ENCODE assay signal across 9 mouse cellular contexts in the genomic region with DNA sequence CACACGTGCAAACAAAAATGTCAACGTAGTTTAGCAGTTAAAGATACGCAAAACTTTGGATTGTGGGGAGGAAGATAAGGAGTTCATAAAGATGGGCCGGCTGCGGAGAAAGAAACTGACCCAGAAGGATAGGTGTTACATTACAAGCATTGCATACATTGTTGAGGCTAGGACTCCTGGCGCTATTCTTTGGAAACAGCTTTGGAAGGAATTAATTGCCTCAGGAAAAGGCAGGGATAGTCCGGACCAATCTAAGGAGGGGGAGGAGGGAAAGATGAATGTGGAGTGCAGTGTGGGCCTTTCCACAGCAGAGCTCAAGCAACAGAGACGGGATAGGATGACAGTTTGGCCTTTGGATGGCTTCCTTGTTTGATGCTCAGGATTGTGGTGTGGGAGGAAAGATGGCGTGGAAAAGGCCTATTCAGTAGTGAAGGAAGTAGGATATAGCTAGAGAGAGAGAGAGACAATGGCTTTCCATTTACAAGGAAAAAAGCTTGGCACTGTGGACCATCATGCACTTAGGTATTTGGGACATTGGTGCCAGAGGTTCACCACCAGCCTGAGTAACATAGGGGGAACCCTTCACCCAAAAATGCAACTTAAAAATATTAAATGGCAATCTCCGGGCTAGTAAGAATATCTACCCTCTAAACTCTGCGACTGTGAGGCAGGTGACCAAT. TPM values are rescaled to one million over a fixed set of nuclear protein-coding genes. Genes with fewer than 3 reads are reported as not detected.
A peak's percentile ranks its signal among the peaks of the same experiment; 100 is the strongest.
DNase-seq lines count a peak whose midpoint lies in the region; ATAC-seq and TF ChIP-seq lines count a peak whose summit lies in the region.
"Had no signal": no experiment of that assay in that cellular context is flagged by ENCODE, and none has a peak within 500 bp of the region (broad histone marks: within the 10 kb centered on the region; RNA-seq: fewer than 3 reads in every experiment).

No protein-coding gene starts in this region.

- no peaks in the 10 kb centered on the region for H3K9me3 ChIP-seq in CH12.LX (replicated peaks; ENCODE audit: low read length)
- H3K9me3 ChIP-seq in forebrain, embryonic 12.5 days = no peaks in the 10 kb centered on the region
- H3K9me3 ChIP-seq in liver, embryonic 12.5 days (replicated peaks) = no peaks in the 10 kb centered on the region

- peak overlapping the region; percentile 98 for H3K9ac ChIP-seq in CH12.LX (ENCODE audit: insufficient read depth, low read depth)
- peak overlapping the region; percentile 91 for H3K9ac ChIP-seq in forebrain, embryonic 12.5 days
- H3K9ac ChIP-seq in liver, embryonic 12.5 days = peak overlapping the region; percentile 93

- TF ChIP-seq RAD21 in CH12.LX (IDR thresholded peaks at IDR 0.05; ENCODE audit: low read depth, low read length) = no peak

- intact Hi-C loops in heart, postnatal 36 days (cut with DNase I) = no loop called here

- peak; percentile 73 for DNase-seq in heart, adult 11 months
- no peak for DNase-seq in heart, postnatal 36 days
- no peak for DNase-seq in CH12.LX (ENCODE audit: extremely low read depth)
- no peak for DNase-seq in frontal cortex, adult 2 months (ENCODE audit: extremely low spot score in 1 of 2, low spot score in 1 of 2)
- no peak for DNase-seq in embryo, embryonic 10 days (ENCODE audit: low spot score)
- no peak for DNase-seq in layer of hippocampus, adult 9-10 months (ENCODE audit: low spot score)

- TF ChIP-seq POLR2A in CH12.LX (IDR thresholded peaks at IDR 0.05; ENCODE audit: low read depth, low read length) = no peak

- peak overlapping the region; percentile 63 to 90 (median 85) for H3K4me3 ChIP-seq in CH12.LX (replicated peaks in 1 of 3; ENCODE audit: low read depth in 2 of 3, low read length in 2 of 3, poor library complexity in 1 of 3)
- H3K4me3 ChIP-seq in forebrain, embryonic 12.5 days (replicated peaks) = peak overlapping the region; percentile 97
- H3K4me3 ChIP-seq in liver, embryonic 12.5 days = peak overlapping the region; percentile 98

- TF ChIP-seq CTCF in CH12.LX (conservative IDR thresholded peaks at IDR 0.05 in 1 of 2, IDR thresholded peaks at IDR 0.05 in 1 of 2; ENCODE audit: low read depth in 2 of 2, low read length in 2 of 2) = no peak

- WGBS in forebrain, embryonic 12.5 days = 23% methylated on average over 11 of the region's 11 CpGs
- WGBS in liver, embryonic 12.5 days (ENCODE audit: insufficient replicate concordance) = 18% methylated on average over 11 of the region's 11 CpGs

- dilution Hi-C loops in CH12.LX (cut with MboI; ENCODE audit: extremely low pct_ligation_motif_present, extremely low pct_unique_long_range_greater_than_20kb, low sequenced_read_pairs) = no loop called here

- no peak for TF ChIP-seq EP300 in CH12.LX (IDR thresholded peaks at IDR 0.05; ENCODE audit: low read length)

- in situ Hi-C loops in CH12.LX (cut with MboI; ENCODE audit: low pct_ligation_motif_present, low pct_unique_long_range_greater_than_20kb, low sequenced_read_pairs) = no loop called here

- no peak overlapping the region for H3K27ac ChIP-seq in CH12.LX (ENCODE audit: insufficient read depth, low read depth)
- H3K27ac ChIP-seq in forebrain, embryonic 12.5 days = no peak overlapping the region
- H3K27ac ChIP-seq in liver, embryonic 12.5 days = peak overlapping the region; percentile 88

- peaks cover 60% of the 10 kb centered on the region for H3K79me2 ChIP-seq in CH12.LX (replicated peaks; ENCODE audit: control insufficient read depth, extremely low read depth, insufficient read depth, poor library complexity, severe bottlenecking)

- ATAC-seq in forebrain, embryonic 12.5 days (ENCODE audit: low FRiP score) = no peak
- no peak for ATAC-seq in liver, embryonic 12.5 days

- H3K27me3 ChIP-seq in CH12.LX (replicated peaks) = no peaks in the 10 kb centered on the region
- no peaks in the 10 kb centered on the region for H3K27me3 ChIP-seq in forebrain, embryonic 12.5 days
- no peaks in the 10 kb centered on the region for H3K27me3 ChIP-seq in liver, embryonic 12.5 days (replicated peaks)

- H3K4me2 ChIP-seq in CH12.LX (ENCODE audit: insufficient read depth, low read depth, poor library complexity, severe bottlenecking) = peak overlapping the region; percentile 96
- peak overlapping the region; percentile 99 for H3K4me2 ChIP-seq in forebrain, embryonic 12.5 days
- peak overlapping the region; percentile 87 for H3K4me2 ChIP-seq in liver, embryonic 12.5 days

- peaks cover 6 to 45% of the 10 kb centered on the region in 2 experiments; a peak in 3 of 4 replicates for H3K4me1 ChIP-seq in CH12.LX (ENCODE audit: control insufficient read depth in 1 of 2, insufficient read depth in 2 of 2)
- H3K4me1 ChIP-seq in forebrain, embryonic 12.5 days = peaks cover 20% of the 10 kb centered on the region
- peaks cover 48% of the 10 kb centered on the region for H3K4me1 ChIP-seq in liver, embryonic 12.5 days

- H3K36me3 ChIP-seq in CH12.LX (replicated peaks in 1 of 2; ENCODE audit: control insufficient read depth in 1 of 2, insufficient read depth in 1 of 2, low read length in 1 of 2) = peaks cover 7 to 49% of the 10 kb centered on the region in 2 experiments
- H3K36me3 ChIP-seq in forebrain, embryonic 12.5 days (replicated peaks) = 0 out of 2 replicates have a peak, but pooled peaks cover 6% of the 10 kb centered on the region
- peaks cover 56% of the 10 kb centered on the region for H3K36me3 ChIP-seq in liver, embryonic 12.5 days

TF ChIP-seq in CH12.LX, 34 proteins besides CTCF, POLR2A, EP300 and RAD21:
- TF ChIP-seq BHLHE40 (IDR thresholded peaks at IDR 0.05; ENCODE audit: low read depth, low read length) = no peak
- TF ChIP-seq USF2 (conservative IDR thresholded peaks at IDR 0.05; ENCODE audit: low read depth, low read length) = no peak
- no peak for TF ChIP-seq MYC (IDR thresholded peaks at IDR 0.05; ENCODE audit: low read depth, low read length)
- TF ChIP-seq E2F4 (IDR thresholded peaks at IDR 0.05; ENCODE audit: insufficient replicate concordance, low read depth, low read length) = no peak
- TF ChIP-seq ZNF384 (IDR thresholded peaks at IDR 0.05; ENCODE audit: low read depth, low read length) = no peak
- TF ChIP-seq IRF4 (IDR thresholded peaks at IDR 0.05; ENCODE audit: low read depth, low read length) = no peak
- TF ChIP-seq ZC3H11A (IDR thresholded peaks at IDR 0.05; ENCODE audit: low read depth, low read length) = no peak
- no peak for TF ChIP-seq SMC3 (IDR thresholded peaks at IDR 0.05; ENCODE audit: low read depth, low read length)
- TF ChIP-seq JUND (conservative IDR thresholded peaks at IDR 0.05; ENCODE audit: low read depth, low read length) = no peak
- no peak for TF ChIP-seq TCF12 (IDR thresholded peaks at IDR 0.05; ENCODE audit: low read depth, low read length)
- TF ChIP-seq NRF1 (IDR thresholded peaks at IDR 0.05; ENCODE audit: low read depth, low read length) = no peak
- TF ChIP-seq POLR2AphosphoS2 (IDR thresholded peaks at IDR 0.05; ENCODE audit: low read depth, low read length) = no peak
- TF ChIP-seq NELFE (IDR thresholded peaks at IDR 0.05; ENCODE audit: low read depth, low read length) = no peak
TF ChIP-seq in CH12.LX: peak in this region for 0.

RNA-seq across cellular contexts. Expression of a gene that starts 9.3 kb away (rescaled TPM):
- 10 to 100 TPM; 81.1 to 85.3 TPM for total RNA-seq in heart, postnatal 36 days (2021)
- total RNA-seq in CH12.LX (2012; rRNA removed) = 301 and 349 TPM in 2 replicates
- total RNA-seq in CH12.LX (2014; rRNA removed) = 450 and 454 TPM in 2 replicates
- polyA plus RNA-seq in CH12.LX (2012; ENCODE audit: insufficient read length, low read depth) = 454 and 493 TPM in 2 replicates
- polyA plus RNA-seq in forebrain, embryonic 12.5 days (2016; fragmentation: Nextera tagmentation; extraction: Ambion mirVana) = 235 and 238 TPM in 2 replicates
- polyA plus RNA-seq in liver, embryonic 12.5 days (2016; fragmentation: Nextera tagmentation; extraction: Ambion mirVana) = 169 and 172 TPM in 2 replicates
- polyA plus RNA-seq in frontal cortex, adult 2 months (2012; rRNA removed) = 440 and 454 TPM in 2 replicates

RNA-seq across cellular contexts. Expression of a gene that starts 30.2 kb away (rescaled TPM):
- under 1 TPM in 1 of 2 experiments, not detected in 1; 0.14 TPM for total RNA-seq in heart, postnatal 36 days (2021)
- not detected in 2 replicates for total RNA-seq in CH12.LX (2012; rRNA removed)
- total RNA-seq in CH12.LX (2014; rRNA removed) = 0.11 TPM in 1 of 2 replicates, not detected in the other
- polyA plus RNA-seq in CH12.LX (2012; ENCODE audit: insufficient read length, low read depth) = not detected in 2 replicates
- polyA plus RNA-seq in forebrain, embryonic 12.5 days (2016; fragmentation: Nextera tagmentation; extraction: Ambion mirVana) = 0.09 TPM in 1 of 2 replicates, not detected in the other
- polyA plus RNA-seq in liver, embryonic 12.5 days (2016; fragmentation: Nextera tagmentation; extraction: Ambion mirVana) = not detected in 2 replicates
- 0.06 TPM in 1 of 2 replicates, not detected in the other for polyA plus RNA-seq in frontal cortex, adult 2 months (2012; rRNA removed)
- total RNA-seq: hematopoietic stem cell, adult 5-6 weeks had no signal

RNA-seq across cellular contexts. Expression of a gene that starts 56.3 kb away (rescaled TPM):
- 1 to 10 TPM; 2.5 to 3.8 TPM for total RNA-seq in heart, postnatal 36 days (2021)
- total RNA-seq in CH12.LX (2012; rRNA removed) (47.6 and 60.3 TPM in 2 replicates), CH12.LX (2014; rRNA removed) (138 and 146 TPM in 2 replicates)
- polyA plus RNA-seq in CH12.LX (2012; ENCODE audit: insufficient read length, low read depth) = 57.2 and 62.8 TPM in 2 replicates
- polyA plus RNA-seq in forebrain, embryonic 12.5 days (2016; fragmentation: Nextera tagmentation; extraction: Ambion mirVana) = 56.9 and 61.7 TPM in 2 replicates
- 45.8 and 46.6 TPM in 2 replicates for polyA plus RNA-seq in liver, embryonic 12.5 days (2016; fragmentation: Nextera tagmentation; extraction: Ambion mirVana)
- polyA plus RNA-seq in frontal cortex, adult 2 months (2012; rRNA removed) = 4.6 and 5.4 TPM in 2 replicates
